Mouse (Mus musculus) adrenal gland, postnatal 14 days (tissue): ENCODE measurements around the gene Pcbp4. TPM values are rescaled to one million over a fixed set of nuclear protein-coding genes. Genes with fewer than 3 reads are reported as not detected.

Experiments used
- DNase-seq: peaks from one replicate; pipeline ENCODE4 v3.0.0; 2021; ENCODE audit warnings: mixed read lengths
- total RNA-seq: library from RNA; stranded (reverse); gene quantifications from 2 replicates; pipeline ENCODE4 v1.2.3, GENCODE M21; 2021

The Pcbp4 gene
- total RNA-seq, 1 experiment from 2014 or later: 24.3 TPM

DNA sequence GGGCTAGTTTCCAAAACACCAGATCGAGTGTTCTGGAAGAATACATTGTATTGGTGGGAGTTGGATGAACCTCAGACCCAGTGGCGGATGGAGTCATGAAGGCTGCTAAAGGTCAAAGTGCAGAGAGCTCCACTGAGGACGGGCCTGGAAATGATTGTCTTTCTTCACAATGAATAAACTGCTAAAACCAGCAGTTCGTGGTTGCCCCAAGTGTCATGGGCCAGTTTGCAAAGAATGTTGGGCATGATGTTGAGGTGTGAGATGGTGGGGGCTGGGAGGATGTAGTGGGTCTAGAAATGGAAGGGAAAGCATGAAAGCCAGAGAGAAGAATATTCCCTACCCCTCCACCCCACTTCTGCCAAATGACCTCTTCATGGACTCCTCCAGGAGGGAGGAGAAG lies 8.3 kb upstream of the Pcbp4 start:
- DNase-seq: no peak

DNA sequence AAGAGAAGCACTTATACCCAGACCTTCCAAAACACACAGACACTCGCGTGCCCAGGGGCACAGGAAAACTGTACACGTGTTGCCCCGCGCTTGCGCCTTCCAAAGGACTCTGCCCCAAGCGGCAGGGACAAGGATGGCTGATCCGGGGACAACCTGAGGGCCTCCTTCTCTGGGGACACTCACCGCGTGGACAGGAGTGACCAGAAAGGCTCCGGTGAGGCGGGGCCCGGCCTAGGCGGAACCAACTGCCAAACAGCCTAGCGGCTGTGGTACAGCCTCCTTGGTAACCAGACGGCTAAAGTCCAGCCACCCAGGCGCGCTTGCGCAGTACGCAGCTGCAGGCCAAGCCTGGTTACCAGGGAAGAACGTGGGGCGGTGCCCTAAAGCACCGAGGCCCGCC lies 5.7 kb upstream of the Pcbp4 start, which contains the start of the genes Abhd14b and Abhd14a:
Gene Abhd14b, plus strand, starts transcription at position 112 of the 400 bp plus-strand sequence.
Gene Abhd14a, minus strand, starts transcription at position 331 of the 400 bp plus-strand sequence.
- DNase-seq: peak; percentile 98

DNA sequence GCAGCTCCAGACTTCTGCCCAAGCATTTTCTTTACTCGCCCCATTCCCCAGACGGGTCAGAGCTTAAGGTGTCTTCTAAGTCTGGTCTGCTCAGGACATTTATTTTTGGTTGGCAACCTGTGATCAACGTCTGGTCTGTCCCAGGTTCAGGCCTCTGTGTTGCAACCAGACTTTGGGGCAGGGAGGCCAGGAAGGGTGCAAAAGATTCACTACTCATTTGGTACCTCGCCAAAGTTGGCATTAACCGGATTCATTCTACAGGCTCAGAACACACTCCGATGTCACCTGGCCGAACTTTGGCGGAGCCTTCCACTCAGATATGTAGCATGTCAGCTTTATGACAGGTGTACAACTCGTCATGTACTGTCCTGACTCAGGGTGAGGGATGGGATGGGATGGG lies 5.1 kb upstream of the Pcbp4 start:
- no peak for DNase-seq

DNA sequence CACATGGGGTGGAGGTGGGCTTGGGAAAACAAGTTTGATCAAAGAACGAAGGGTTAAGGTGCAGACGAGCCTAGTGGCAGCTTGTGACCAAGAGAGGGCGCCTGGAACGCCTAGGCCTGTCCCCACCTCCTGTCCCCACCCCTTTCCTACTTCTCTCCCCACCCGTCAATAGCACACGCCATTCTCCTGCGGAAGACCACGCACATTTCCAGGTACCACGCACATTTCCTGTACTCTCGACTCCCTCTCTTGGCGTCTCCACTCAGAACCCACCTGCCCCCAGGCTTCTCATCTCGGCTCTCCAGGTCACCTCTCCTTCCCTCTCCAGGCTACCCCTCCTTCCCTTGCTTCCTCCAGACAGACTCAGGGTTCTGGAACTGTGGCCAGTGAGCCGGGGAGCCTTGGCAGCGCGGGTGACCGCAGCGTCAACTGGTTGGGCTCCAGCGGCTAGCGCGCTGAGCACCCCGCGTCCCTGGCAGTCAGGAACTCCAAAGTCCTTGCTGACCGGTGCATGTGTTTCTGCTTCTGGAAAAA lies 4.5 kb upstream of the Pcbp4 start:
- peak; percentile 88 for DNase-seq

DNA sequence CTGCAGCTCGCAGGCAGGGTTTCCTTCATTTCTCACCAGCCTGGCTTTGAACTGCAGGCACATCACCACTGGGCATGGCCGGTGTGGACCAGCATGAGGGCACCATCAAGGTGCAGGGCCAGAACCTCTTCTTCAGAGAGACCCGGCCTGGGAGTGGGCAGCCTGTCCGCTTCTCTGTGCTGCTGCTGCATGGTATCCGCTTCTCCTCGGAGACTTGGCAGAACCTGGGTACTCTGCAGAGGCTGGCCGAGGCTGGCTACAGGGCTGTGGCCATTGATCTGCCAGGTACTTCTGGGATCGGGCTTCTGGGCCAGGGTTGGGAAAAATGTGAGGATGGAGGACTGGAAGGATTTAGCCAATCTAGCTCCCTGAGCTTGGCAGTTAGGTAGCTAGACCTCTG lies 3.1 kb upstream of the Pcbp4 start:
- no peak for DNase-seq

DNA sequence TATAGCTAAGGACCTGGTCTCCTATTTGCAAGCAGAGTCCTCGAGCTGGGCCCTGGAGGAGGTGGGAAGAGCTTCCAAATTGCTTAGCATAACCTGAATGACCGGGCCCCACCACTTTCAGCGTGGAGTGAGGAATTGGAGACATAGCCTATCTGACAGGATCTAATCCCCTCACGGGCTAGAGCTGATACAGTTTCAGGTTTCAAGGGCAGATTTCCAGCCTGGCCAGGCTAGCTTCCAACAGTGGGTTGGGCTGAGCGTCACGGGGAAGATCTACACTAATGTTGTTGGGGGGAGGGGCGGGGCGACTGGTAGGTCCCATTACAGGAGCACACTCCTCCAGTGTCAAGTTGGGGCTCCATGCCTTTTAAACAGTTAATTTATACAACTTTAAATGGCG lies 2.4 kb upstream of the Pcbp4 start:
- peak; percentile 81 for DNase-seq

DNA sequence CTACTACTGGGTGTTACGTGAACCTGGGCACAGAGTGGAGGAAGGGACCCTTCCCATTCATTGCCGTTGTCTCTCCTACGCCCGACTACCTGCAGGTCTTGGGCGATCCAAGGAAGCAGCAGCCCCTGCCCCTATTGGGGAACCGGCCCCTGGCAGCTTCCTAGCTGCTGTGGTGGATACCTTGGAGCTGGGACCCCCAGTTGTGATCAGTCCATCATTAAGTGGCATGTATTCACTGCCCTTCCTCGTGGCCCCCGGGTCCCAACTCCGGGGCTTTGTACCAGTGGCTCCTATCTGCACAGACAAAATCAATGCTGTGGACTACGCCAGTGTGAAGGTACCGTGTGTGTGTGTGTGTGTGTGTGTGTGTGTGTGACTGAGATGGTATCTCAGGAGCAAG lies 1.8 kb upstream of the Pcbp4 start:
- DNase-seq: no peak

DNA sequence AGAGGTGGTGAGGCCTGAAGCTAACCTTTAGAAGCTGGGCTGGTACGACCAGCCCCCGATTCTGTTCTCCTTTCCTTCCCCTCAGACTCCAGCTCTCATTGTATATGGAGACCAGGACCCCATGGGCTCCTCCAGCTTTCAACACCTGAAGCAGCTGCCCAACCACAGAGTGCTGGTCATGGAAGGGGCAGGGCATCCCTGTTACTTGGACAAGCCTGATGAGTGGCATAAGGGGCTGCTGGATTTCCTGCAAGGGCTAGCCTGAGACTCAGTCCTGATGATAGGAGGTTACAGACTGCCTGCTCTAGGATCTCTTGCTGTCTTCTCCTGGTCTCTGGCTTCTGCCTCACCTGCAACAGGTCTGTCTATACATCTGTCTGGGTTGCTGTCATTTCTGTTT lies 1.2 kb upstream of the Pcbp4 start:
- DNase-seq: no peak

DNA sequence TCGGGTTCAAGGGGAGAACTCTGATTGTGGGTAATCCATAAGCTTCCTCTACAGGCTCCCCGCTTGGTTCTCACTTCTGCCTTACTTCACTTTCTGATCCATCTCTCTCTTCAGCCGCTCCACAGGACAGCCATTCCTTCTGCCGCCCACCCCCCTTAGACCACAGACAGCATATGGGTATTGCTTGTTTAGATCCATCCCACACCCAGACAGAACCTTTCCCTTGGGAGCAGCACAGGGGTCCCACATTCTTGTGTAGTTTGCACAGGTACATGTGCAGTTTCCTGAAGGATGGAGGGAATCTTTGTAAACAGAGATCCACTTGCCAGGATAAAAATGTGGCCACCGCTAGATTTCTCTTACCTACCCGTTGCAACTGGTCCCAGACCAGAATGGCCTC lies 740 bp upstream of the Pcbp4 start:
- no peak for DNase-seq

DNA sequence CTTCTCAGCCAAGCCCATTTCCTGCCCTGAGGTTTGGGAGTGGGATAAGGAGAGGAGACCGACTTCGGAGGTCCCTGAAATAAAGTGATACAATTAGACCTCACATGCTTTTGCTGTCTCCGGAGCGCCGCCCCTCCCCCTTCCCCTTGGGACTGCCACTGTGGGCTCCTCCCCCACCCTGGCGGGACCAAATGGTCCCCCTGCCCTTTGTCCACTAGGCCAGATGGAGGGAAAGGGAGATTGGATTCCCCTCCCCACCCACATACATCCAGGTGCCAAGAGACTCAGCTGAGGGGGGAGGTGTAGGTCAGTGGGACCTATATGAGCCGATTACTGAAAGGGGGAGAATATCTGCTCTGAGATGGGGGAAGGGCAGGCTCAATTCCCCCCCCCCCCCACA lies 270 bp upstream of the Pcbp4 start:
- DNase-seq: no peak

DNA sequence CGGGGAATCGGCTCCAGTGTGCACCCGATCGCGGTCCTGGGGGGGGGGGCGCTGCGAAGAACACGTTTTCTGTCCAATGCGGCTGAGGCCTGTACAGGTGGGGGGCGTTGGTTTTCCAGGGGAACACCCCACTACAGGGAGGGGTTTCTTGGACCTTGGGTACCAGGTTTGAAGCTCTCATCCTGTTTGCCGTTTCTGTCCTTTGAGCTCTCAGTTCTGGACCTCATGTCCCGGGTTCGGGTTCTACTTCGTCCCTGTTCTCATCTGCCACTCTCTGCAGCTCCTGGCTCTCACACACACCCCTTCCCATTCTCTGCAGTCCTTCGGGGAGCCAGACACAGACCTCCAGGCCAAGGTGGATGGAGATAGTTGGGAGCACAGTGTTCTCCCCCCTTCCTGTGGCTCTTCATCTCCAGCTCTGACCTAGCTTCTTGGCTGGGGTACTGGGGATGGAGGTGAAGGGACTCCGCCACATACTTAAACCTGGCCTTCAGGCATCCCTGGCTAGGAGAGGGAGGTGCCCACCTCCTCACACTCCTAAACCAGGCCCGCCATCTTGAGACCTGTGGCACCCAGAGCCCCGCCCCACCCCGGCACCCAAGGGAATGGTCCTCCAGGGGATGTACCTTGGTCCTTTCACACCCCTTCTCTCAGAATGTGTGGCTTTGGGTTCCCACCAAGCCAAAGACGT lies 1.1 kb downstream of the Pcbp4 start:
- no peak for DNase-seq

DNA sequence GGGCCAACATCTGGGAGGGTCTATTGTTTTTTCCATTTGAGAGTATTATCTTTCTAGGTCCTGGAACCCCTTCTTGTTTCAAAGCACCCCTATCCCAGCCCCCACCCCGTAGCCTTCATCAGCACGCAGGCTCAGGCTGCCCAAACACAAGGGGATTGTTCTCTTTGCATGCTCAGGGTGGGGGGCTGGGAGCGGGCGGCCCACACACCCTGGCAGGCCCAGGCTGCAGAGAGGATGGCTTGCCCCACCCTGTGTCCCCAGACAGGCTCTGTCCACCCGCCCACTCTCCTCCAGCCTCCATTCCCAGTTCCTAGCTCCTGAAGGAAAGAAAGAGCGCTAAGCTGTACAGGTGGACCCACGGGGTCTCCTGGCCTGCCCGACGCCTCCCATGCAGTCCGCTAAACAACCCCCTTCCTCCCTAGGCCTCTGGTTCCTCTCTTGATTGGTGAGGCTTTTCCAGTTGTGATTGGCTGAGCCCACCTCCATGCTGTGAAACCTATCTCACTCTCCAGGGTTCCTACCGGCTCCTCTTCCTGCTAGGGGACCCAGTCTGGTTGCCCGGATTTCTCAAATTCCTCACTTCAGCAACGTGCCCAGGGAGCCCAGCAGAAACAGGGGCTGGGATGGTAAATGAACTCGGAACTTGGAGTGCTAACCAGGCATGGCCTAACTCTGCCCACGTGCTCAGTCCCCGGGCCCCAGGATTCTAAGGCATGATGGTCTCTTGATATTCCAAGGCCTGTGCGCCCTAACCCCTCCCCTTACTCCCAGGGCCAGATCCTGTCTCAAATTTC lies 2.0 kb downstream of the Pcbp4 start:
- no peak for DNase-seq

DNA sequence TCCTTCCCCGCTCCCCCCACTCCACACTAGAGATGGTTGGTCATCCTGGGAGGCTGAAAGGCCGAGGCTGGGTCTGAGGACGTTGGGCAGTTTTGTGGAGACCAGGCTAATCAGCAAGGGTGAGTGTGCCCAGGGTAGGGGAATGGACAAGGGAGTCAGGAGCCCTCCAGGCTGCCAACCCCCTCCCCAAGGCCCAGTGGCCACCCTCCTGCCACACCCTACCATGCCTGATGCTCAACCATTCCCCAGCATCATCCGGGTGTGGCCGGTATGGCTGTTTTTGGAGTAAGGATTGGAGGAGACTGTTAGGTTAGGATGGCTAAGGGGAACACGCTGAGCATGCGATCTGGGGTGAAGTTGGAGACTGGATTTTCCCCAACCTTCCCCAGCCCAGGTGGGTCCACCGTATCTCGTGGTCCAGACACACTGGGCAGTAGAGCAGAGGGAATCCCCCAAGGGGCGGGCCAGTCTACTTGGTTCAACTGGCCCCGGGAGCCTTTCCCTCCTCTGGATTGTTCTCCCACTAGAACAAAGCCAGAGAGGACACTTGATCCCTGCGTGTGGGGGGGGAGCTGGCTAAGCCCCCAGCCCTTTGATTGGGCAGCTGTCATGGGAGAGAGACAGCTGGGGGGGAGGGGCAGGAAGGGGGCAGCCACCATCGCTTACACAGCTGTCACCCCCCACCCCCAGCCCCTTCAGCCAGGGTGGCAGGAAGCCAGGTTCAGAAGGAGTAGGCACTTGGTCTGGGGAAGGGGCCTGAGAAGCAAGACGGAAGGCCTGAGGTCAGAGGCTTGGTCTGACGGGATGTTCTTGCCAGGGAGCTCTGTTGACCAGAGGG lies 3.5 kb downstream of the Pcbp4 start:
- no peak for DNase-seq

DNA sequence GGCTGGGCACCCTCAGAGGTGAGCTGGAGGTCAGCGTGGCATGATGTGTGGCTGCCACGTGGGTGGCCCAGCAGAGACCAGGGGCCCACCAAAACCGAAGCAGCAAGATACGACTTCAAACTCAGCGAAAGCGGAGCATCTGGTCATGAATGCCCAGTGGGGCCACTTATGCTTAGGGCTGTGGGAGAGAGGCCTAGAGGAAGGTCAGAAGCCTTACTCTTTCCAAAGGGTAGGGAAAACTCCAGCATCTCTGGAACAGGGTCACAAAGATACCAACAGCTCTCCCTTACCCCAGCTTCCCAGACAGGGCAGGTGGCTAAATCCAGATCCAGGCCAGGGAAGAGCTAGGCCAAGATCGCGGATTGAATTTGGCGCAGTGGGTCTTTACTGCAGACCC lies 4.1 kb downstream of the Pcbp4 start:
- no peak for DNase-seq

DNA sequence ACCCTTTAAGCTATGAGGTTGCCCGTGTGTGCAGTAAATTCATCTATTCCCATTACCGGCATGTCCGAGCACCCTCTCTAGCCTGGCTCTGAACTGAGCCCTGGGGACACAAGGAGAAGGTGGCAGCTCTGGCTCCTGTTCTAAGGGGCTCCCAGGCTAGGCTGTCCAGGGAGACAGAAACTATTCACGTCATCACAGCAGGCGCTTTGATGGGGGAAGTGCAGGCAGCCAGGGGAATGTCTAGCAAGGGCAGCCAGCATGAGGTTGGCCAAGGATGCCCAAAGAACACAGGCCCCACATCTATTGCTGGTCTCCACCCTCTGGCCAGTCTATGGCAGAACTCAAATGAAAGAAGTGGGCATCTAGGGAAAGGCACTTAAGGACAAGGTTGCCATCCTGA lies 4.8 kb downstream of the Pcbp4 start:
- DNase-seq: no peak

DNA sequence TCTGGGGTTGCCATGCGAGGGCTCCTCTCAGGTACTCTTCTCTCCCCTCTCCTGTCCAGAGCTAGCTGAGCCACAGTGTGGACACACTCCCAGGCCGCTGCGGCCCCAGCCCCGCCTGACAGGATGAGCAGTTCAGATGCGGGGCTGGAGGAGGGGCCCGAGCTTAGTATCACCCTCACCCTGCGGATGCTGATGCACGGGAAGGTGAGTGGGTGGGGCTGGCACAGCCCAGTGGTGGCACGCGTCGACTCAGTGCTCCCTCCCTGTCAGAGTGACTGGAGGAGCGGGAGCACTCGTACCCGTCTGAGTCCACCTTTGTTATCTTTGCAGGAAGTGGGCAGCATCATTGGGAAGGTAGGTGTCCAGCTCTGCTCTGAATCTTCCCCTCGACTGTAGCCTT lies 6.9 kb downstream of the Pcbp4 start:
- DNase-seq: no peak

DNA sequence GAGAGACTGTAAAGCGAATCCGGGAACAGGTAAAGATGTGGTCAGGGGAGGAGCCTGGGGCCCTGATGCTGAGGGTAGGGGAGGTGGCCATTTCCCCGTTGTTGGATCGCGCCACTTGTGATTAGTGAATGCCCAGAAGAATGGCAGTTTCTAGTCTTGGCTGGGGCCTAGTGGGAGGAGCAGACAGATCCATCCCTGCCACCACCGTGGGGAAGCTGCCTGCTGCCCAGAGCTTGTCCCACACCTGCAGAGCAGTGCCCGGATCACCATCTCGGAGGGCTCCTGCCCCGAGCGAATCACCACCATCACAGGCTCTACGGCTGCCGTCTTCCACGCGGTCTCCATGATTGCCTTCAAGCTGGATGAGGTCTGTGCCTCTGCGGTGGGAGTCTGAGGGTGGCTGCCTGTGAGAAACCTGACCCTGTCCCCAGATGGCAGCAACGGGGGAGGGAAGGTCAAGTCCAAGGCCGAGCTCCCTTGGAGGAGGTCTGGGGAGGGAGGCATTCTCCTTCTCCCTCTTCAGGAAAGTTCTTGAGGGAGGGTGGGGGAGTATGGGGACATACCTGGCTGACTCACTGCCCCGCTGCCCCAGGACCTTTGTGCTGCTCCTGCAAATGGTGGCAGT lies 7.4 kb downstream of the Pcbp4 start:
- no peak for DNase-seq

DNA sequence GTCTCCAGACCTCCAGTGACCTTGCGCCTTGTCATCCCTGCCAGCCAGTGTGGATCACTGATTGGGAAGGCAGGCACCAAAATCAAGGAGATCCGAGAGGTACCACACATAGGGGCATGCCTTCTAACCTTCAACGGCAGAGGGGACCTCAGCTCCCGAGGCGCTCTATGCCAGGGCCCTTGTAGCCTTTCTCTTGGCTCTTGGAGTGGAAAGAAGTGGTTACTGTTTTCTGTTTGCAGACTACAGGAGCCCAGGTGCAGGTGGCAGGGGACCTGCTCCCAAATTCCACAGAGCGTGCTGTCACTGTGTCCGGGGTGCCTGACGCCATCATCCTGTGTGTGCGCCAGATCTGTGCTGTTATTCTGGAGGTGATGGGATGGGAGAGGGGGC lies 7.9 kb downstream of the Pcbp4 start:
- DNase-seq: no peak

DNA sequence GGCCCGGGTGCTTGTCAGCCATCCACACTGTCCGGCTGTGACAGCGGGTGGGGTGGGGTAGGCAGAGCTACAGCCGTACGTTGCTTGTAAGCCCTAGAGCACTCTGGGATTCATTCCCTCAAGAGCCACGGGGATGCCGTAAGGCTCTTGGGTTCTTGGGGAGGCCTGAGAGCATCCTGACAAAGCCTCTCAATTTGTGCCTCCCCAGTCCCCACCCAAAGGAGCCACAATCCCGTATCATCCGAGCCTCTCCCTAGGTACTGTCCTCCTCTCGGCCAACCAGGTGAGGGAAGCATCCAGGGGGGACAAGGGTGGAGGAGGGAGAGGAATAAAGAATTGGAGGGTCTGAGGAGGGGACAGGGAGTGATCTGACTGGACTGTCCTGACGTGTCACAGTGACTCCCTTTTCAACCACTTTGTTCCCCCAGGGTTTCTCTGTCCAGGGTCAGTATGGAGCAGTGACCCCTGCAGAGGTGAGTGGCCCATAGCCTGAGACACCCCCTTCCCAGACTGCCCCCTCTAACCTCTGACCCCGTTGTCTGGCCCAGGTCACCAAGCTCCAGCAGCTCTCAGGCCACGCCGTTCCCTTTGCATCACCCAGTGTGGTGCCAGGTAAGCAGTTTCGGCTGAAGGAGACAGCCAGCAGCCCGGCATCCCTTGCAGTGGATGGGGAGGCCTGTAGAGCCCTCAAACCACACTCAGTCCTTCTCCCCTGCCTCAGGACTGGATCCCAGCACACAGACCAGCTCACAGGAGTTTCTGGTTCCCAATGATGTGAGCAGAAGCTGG lies 8.7 kb downstream of the Pcbp4 start:
- DNase-seq: no peak

DNA sequence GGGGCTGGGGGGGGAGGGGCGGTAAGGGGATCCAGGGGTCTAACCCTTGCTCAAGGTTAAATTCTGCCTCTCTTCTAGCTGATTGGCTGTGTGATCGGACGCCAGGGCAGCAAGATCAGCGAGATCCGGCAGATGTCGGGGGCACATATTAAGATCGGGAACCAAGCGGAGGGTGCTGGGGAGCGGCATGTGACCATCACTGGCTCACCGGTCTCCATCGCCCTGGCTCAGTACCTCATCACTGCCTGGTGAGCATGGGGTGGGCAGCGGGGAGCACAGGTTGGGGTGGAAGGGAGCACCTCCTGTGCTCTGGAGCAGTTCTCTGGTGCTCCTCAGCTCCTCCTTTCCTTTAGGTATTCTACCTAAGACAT lies 9.3 kb downstream of the Pcbp4 start:
- no peak for DNase-seq
